Mouse (Mus musculus): ENCODE measurements at regions not wholly inside any gene's neighbourhood (a gene's known extent, or its start where the extent isn't known, plus 50 kb on each side); places are given as distances from the start of the nearest gene placed in this dataset.

GRCm38 (mm10) chr3:137728689-137729088 is 57.4 kb downstream of the Gm21962 start:
- Histone ChIP-seq H3K4me2 (replicated peaks; ENCODE audit: low read depth, low read length, severe bottlenecking) (no peak overlapping the region), H3K4me3 (replicated peaks; ENCODE audit: low read length) (no peak overlapping the region), H3K27me3 (ENCODE audit: control insufficient read depth, insufficient read depth, low read length) (no peaks in the 10 kb centered on the region), H3K9ac (ENCODE audit: low read depth, low read length, severe bottlenecking) (no peak overlapping the region), H3K36me3 (ENCODE audit: control insufficient read depth, insufficient read depth, low read length) (no peaks in the 10 kb centered on the region), H3K9me3 (ENCODE audit: control insufficient read depth, low read length) (no peaks in the 10 kb centered on the region), H3K4me1 (ENCODE audit: control insufficient read depth, insufficient read depth, low read length) (no peaks in the 10 kb centered on the region), H3K27ac (replicated peaks; ENCODE audit: low read depth, low read length) (no peak overlapping the region)
- DNase-seq (ENCODE audit: low spot score), result no peak
- ATAC-seq (ENCODE audit: low FRiP score, low read depth), result no peak
- TF ChIP-seq POLR2A (IDR thresholded peaks at IDR 0.05; ENCODE audit: borderline replicate concordance, extremely low read depth, insufficient read depth, insufficient read length), result no peak
- 63% methylated on average over 9 of the region's 9 CpGs for WGBS

GRCm38 (mm10) chr3:137729421-137729820 is 58.1 kb downstream of the Gm21962 start:
- H3K4me3 ChIP-seq (replicated peaks; ENCODE audit: low read length), result no peak overlapping the region
- 84% methylated on average over 7 of the region's 7 CpGs for WGBS
- ATAC-seq (ENCODE audit: low FRiP score, low read depth) (no peak), DNase-seq (ENCODE audit: low spot score) (no peak)
- H3K36me3 ChIP-seq (ENCODE audit: control insufficient read depth, insufficient read depth, low read length), result no peaks in the 10 kb centered on the region
- no peaks in the 10 kb centered on the region for H3K9me3 ChIP-seq (ENCODE audit: control insufficient read depth, low read length)
- no peaks in the 10 kb centered on the region for H3K4me1 ChIP-seq (ENCODE audit: control insufficient read depth, insufficient read depth, low read length)
- H3K27ac ChIP-seq (replicated peaks; ENCODE audit: low read depth, low read length), result no peak overlapping the region
- H3K27me3 ChIP-seq (ENCODE audit: control insufficient read depth, insufficient read depth, low read length), result no peaks in the 10 kb centered on the region
- H3K4me2 ChIP-seq (replicated peaks; ENCODE audit: low read depth, low read length, severe bottlenecking), result no peak overlapping the region
- no peak overlapping the region for H3K9ac ChIP-seq (ENCODE audit: low read depth, low read length, severe bottlenecking)
- TF ChIP-seq POLR2A (IDR thresholded peaks at IDR 0.05; ENCODE audit: borderline replicate concordance, extremely low read depth, insufficient read depth, insufficient read length), result no peak

GRCm38 (mm10) chr3:137737222-137737800 is 66.0 kb downstream of the Gm21962 start:
- WGBS, result 56% methylated on average over 12 of the region's 12 CpGs
- no peaks in the 10 kb centered on the region for H3K4me1 ChIP-seq (ENCODE audit: control insufficient read depth, insufficient read depth, low read length)
- no peaks in the 10 kb centered on the region for H3K27me3 ChIP-seq (ENCODE audit: control insufficient read depth, insufficient read depth, low read length)
- H3K4me2 ChIP-seq (replicated peaks; ENCODE audit: low read depth, low read length, severe bottlenecking), result no peak overlapping the region
- DNase-seq (ENCODE audit: low spot score), result no peak
- ATAC-seq (ENCODE audit: low FRiP score, low read depth), result no peak
- no peaks in the 10 kb centered on the region for H3K36me3 ChIP-seq (ENCODE audit: control insufficient read depth, insufficient read depth, low read length)
- TF ChIP-seq POLR2A (IDR thresholded peaks at IDR 0.05; ENCODE audit: borderline replicate concordance, extremely low read depth, insufficient read depth, insufficient read length), result no peak
- H3K27ac ChIP-seq (replicated peaks; ENCODE audit: low read depth, low read length), result no peak overlapping the region
- H3K4me3 ChIP-seq (replicated peaks; ENCODE audit: low read length), result no peak overlapping the region
- H3K9me3 ChIP-seq (ENCODE audit: control insufficient read depth, low read length), result no peaks in the 10 kb centered on the region
- H3K9ac ChIP-seq (ENCODE audit: low read depth, low read length, severe bottlenecking), result no peak overlapping the region

GRCm38 (mm10) chr3:137741528-137741927 is 70.2 kb downstream of the Gm21962 start:
- Histone ChIP-seq H3K9ac (ENCODE audit: low read depth, low read length, severe bottlenecking) (no peak overlapping the region), H3K27ac (replicated peaks; ENCODE audit: low read depth, low read length) (no peak overlapping the region), H3K4me2 (replicated peaks; ENCODE audit: low read depth, low read length, severe bottlenecking) (no peak overlapping the region), H3K4me3 (replicated peaks; ENCODE audit: low read length) (no peak overlapping the region), H3K4me1 (ENCODE audit: control insufficient read depth, insufficient read depth, low read length) (no peaks in the 10 kb centered on the region), H3K36me3 (ENCODE audit: control insufficient read depth, insufficient read depth, low read length) (no peaks in the 10 kb centered on the region), H3K27me3 (ENCODE audit: control insufficient read depth, insufficient read depth, low read length) (no peaks in the 10 kb centered on the region; the same call in 1 of the 2 replicates), H3K9me3 (ENCODE audit: control insufficient read depth, low read length) (no peaks in the 10 kb centered on the region)
- WGBS, result 63% methylated on average over 9 of the region's 9 CpGs
- TF ChIP-seq POLR2A (IDR thresholded peaks at IDR 0.05; ENCODE audit: borderline replicate concordance, extremely low read depth, insufficient read depth, insufficient read length), result no peak
- DNase-seq (ENCODE audit: low spot score), result no peak
- no peak; the same call in 1 of the 2 replicates for ATAC-seq (ENCODE audit: low FRiP score, low read depth)

GRCm38 (mm10) chr3:137742119-137742518 is 70.8 kb downstream of the Gm21962 start:
- Histone ChIP-seq H3K27ac (replicated peaks; ENCODE audit: low read depth, low read length) (no peak overlapping the region), H3K36me3 (ENCODE audit: control insufficient read depth, insufficient read depth, low read length) (no peaks in the 10 kb centered on the region), H3K4me3 (replicated peaks; ENCODE audit: low read length) (no peak overlapping the region), H3K4me1 (ENCODE audit: control insufficient read depth, insufficient read depth, low read length) (no peaks in the 10 kb centered on the region), H3K9me3 (ENCODE audit: control insufficient read depth, low read length) (no peaks in the 10 kb centered on the region), H3K4me2 (replicated peaks; ENCODE audit: low read depth, low read length, severe bottlenecking) (no peak overlapping the region), H3K9ac (ENCODE audit: low read depth, low read length, severe bottlenecking) (no peak overlapping the region), H3K27me3 (ENCODE audit: control insufficient read depth, insufficient read depth, low read length) (no peaks in the 10 kb centered on the region; the same call in 1 of the 2 replicates)
- TF ChIP-seq POLR2A (IDR thresholded peaks at IDR 0.05; ENCODE audit: borderline replicate concordance, extremely low read depth, insufficient read depth, insufficient read length), result no peak
- WGBS, result 59% methylated on average over 4 of the region's 4 CpGs
- DNase-seq (ENCODE audit: low spot score) (no peak), ATAC-seq (ENCODE audit: low FRiP score, low read depth) (peak; percentile 34; the same call in 1 of the 2 replicates)
